Comparison of ENCODE assay signal across 8 mouse cellular contexts in the genomic region with DNA sequence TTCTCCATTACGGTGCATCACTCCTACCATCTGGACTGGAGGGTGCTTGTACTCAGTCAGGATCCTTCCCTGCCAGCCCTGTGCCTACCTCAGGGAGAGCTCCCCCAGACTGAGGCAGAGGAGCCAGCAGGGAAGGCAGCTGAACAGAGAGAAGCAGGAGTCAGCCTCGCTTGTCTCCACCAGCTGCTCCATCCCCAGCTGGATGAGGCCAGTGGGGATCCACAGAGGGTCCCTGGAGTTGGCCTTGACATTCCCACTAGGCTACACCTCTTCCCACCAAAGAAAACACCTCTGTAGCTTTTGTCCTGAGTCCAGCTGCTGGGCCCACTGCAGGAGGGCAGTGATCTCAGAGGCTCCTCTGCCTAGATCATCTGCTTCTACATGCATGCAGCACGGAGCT. TPM values are rescaled to one million over a fixed set of nuclear protein-coding genes. Genes with fewer than 3 reads are reported as not detected.
DNase-seq lines count a peak whose midpoint lies in the region; ATAC-seq and TF ChIP-seq lines count a peak whose summit lies in the region.

No protein-coding gene starts in this region.

- H3K27me3 ChIP-seq in heart, embryonic 13.5 days (replicated peaks), result no peaks in the 10 kb centered on the region
- H3K27me3 ChIP-seq in hindbrain, embryonic 10.5 days (ENCODE audit: insufficient read depth, poor library complexity, severe bottlenecking), result no peaks in the 10 kb centered on the region
- H3K27me3 ChIP-seq in megakaryocyte, embryonic 14.5 days (replicated peaks), result no peaks in the 10 kb centered on the region

- H3K4me1 ChIP-seq in heart, embryonic 13.5 days, result peaks cover 92% of the 10 kb centered on the region
- peaks cover 14% of the 10 kb centered on the region for H3K4me1 ChIP-seq in bone marrow, adult 2 months (ENCODE audit: control insufficient read depth, insufficient read depth, low read length)
- H3K4me1 ChIP-seq in hindbrain, embryonic 10.5 days (replicated peaks), result peaks cover 64% of the 10 kb centered on the region
- peaks cover 85% of the 10 kb centered on the region for H3K4me1 ChIP-seq in megakaryocyte, embryonic 14.5 days

- intact Hi-C loops in heart, postnatal 10 days (cut with DNase I), result no loop called here

- H3K36me3 ChIP-seq in heart, embryonic 13.5 days, result peaks cover 66% of the 10 kb centered on the region
- H3K36me3 ChIP-seq in hindbrain, embryonic 10.5 days, result peaks cover 79% of the 10 kb centered on the region
- peaks cover 95% of the 10 kb centered on the region for H3K36me3 ChIP-seq in megakaryocyte, embryonic 14.5 days (replicated peaks; ENCODE audit: low read length)

- no peak for TF ChIP-seq CTCF in bone marrow, adult 2 months (IDR thresholded peaks at IDR 0.05; ENCODE audit: control insufficient read depth, insufficient read depth, low read length)

- ATAC-seq in heart, embryonic 13.5 days (ENCODE audit: extremely low read depth, insufficient number of reproducible peaks, low FRiP score, low TSS enrichment), result no peak

- no peak overlapping the region for H3K4me2 ChIP-seq in heart, embryonic 13.5 days

- H3K4me3 ChIP-seq in heart, embryonic 13.5 days, result no peak overlapping the region
- no peak overlapping the region for H3K4me3 ChIP-seq in bone marrow, adult 2 months (replicated peaks; ENCODE audit: control insufficient read depth, low read depth, low read length)
- 0 out of 2 replicates have a peak overlapping the region, but pooled peaks have one; percentile 11 for H3K4me3 ChIP-seq in hindbrain, embryonic 10.5 days
- H3K4me3 ChIP-seq in megakaryocyte, embryonic 14.5 days (replicated peaks), result peak overlapping the region; percentile 82

- no peaks in the 10 kb centered on the region for H3K9me3 ChIP-seq in heart, embryonic 13.5 days
- no peaks in the 10 kb centered on the region for H3K9me3 ChIP-seq in hindbrain, embryonic 10.5 days
- H3K9me3 ChIP-seq in megakaryocyte, embryonic 14.5 days, result no peaks in the 10 kb centered on the region

- WGBS in heart, embryonic 13.5 days, result 82% methylated on average over 3 of the region's 3 CpGs
- WGBS in bone marrow, adult 2 months, result 63% methylated on average over 3 of the region's 3 CpGs
- 79% methylated on average over 3 of the region's 3 CpGs for WGBS in hindbrain, embryonic 10.5 days

- no peak for TF ChIP-seq POLR2A in bone marrow, adult 2 months (IDR thresholded peaks at IDR 0.05; ENCODE audit: borderline replicate concordance, control insufficient read depth, low read depth, low read length)

- H3K9ac ChIP-seq in heart, embryonic 13.5 days, result peak overlapping the region; percentile 61

- no peak for DNase-seq in heart, postnatal 10 days
- no peak for DNase-seq in hindbrain, embryonic 10.5 days (ENCODE audit: low spot score)
- no peak for DNase-seq in embryo, embryonic 11 days
- no peak for DNase-seq in thymus, postnatal 10 days (ENCODE audit: low spot score in 2 of 2)
- no peak for DNase-seq in Muller cell, postnatal 12 days (ENCODE audit: inconsistent ontology term)

- H3K27ac ChIP-seq in heart, embryonic 13.5 days (replicated peaks), result peak overlapping the region; percentile 84
- H3K27ac ChIP-seq in bone marrow, adult 2 months (ENCODE audit: control insufficient read depth, insufficient read depth, low read depth, low read length, poor library complexity), result peak overlapping the region; percentile 44
- peak overlapping the region; percentile 99 for H3K27ac ChIP-seq in hindbrain, embryonic 10.5 days

RNA-seq across cellular contexts. Expression of gene Gnai2, which starts 10.2 kb away (rescaled TPM):
- 387 and 392 TPM in 2 replicates for polyA plus RNA-seq in heart, embryonic 13.5 days (2015; fragmentation: Nextera tagmentation; extraction: Ambion mirVana)
- 100 to 1,000 TPM; 422 to 478 TPM for total RNA-seq in heart, postnatal 10 days (2021)
- polyA plus RNA-seq in bone marrow, adult 2 months (2011; ENCODE audit: insufficient read depth, insufficient read length, low replicate concordance, missing spikeins), result 198 and 273 TPM in 2 replicates
- polyA plus RNA-seq in hindbrain, embryonic 10.5 days (2016; fragmentation: Nextera tagmentation; extraction: Ambion mirVana), result 554 and 640 TPM in 2 replicates
- 1,319 and 1,886 TPM in 2 replicates for polyA plus RNA-seq in megakaryocyte, embryonic 14.5 days (2012; ENCODE audit: insufficient read depth, low replicate concordance)

RNA-seq across cellular contexts. Expression of gene Sema3b, which starts 15.9 kb away (rescaled TPM):
- 9.9 and 11.8 TPM in 2 replicates for polyA plus RNA-seq in heart, embryonic 13.5 days (2015; fragmentation: Nextera tagmentation; extraction: Ambion mirVana)
- 10 to 100 TPM; 15.4 to 17.3 TPM for total RNA-seq in heart, postnatal 10 days (2021)
- 2.1 TPM in 1 of 2 replicates, not detected in the other for polyA plus RNA-seq in bone marrow, adult 2 months (2011; ENCODE audit: insufficient read depth, insufficient read length, low replicate concordance, missing spikeins)
- polyA plus RNA-seq in hindbrain, embryonic 10.5 days (2016; fragmentation: Nextera tagmentation; extraction: Ambion mirVana), result 3.9 and 5.2 TPM in 2 replicates
- polyA plus RNA-seq in megakaryocyte, embryonic 14.5 days (2012; ENCODE audit: insufficient read depth, low replicate concordance), result not detected in 2 replicates

RNA-seq across cellular contexts. Expression of gene Ifrd2, which starts 37.5 kb away (rescaled TPM):
- polyA plus RNA-seq in heart, embryonic 13.5 days (2015; fragmentation: Nextera tagmentation; extraction: Ambion mirVana), result 35.7 and 41.3 TPM in 2 replicates
- total RNA-seq in heart, postnatal 10 days (2021), result 10 to 100 TPM; 36.9 to 40.7 TPM
- 172 and 173 TPM in 2 replicates for polyA plus RNA-seq in bone marrow, adult 2 months (2011; ENCODE audit: insufficient read depth, insufficient read length, low replicate concordance, missing spikeins)
- 41.1 and 54.1 TPM in 2 replicates for polyA plus RNA-seq in hindbrain, embryonic 10.5 days (2016; fragmentation: Nextera tagmentation; extraction: Ambion mirVana)
- 32.1 and 34.9 TPM in 2 replicates for polyA plus RNA-seq in megakaryocyte, embryonic 14.5 days (2012; ENCODE audit: insufficient read depth, low replicate concordance)

RNA-seq across cellular contexts. Expression of gene Hyal3, which starts 44.3 kb away (rescaled TPM):
- 0.48 and 0.68 TPM in 2 replicates for polyA plus RNA-seq in heart, embryonic 13.5 days (2015; fragmentation: Nextera tagmentation; extraction: Ambion mirVana)
- total RNA-seq in heart, postnatal 10 days (2021), result under 1 TPM; 0.41 to 0.79 TPM
- 2.8 TPM in 1 of 2 replicates, not detected in the other for polyA plus RNA-seq in bone marrow, adult 2 months (2011; ENCODE audit: insufficient read depth, insufficient read length, low replicate concordance, missing spikeins)
- polyA plus RNA-seq in hindbrain, embryonic 10.5 days (2016; fragmentation: Nextera tagmentation; extraction: Ambion mirVana), result 0.41 and 0.77 TPM in 2 replicates
- 0.31 TPM in 1 of 2 replicates, not detected in the other for polyA plus RNA-seq in megakaryocyte, embryonic 14.5 days (2012; ENCODE audit: insufficient read depth, low replicate concordance)

RNA-seq across cellular contexts. Expression of gene Slc38a3, which starts 44.4 kb away (rescaled TPM):
- polyA plus RNA-seq in heart, embryonic 13.5 days (2015; fragmentation: Nextera tagmentation; extraction: Ambion mirVana), result 2.8 and 2.9 TPM in 2 replicates
- total RNA-seq in heart, postnatal 10 days (2021), result 10 to 100 TPM; 20.5 to 22.6 TPM
- 1.8 and 4.7 TPM in 2 replicates for polyA plus RNA-seq in bone marrow, adult 2 months (2011; ENCODE audit: insufficient read depth, insufficient read length, low replicate concordance, missing spikeins)
- polyA plus RNA-seq in hindbrain, embryonic 10.5 days (2016; fragmentation: Nextera tagmentation; extraction: Ambion mirVana), result 6.4 and 7.2 TPM in 2 replicates
- not detected in 2 replicates for polyA plus RNA-seq in megakaryocyte, embryonic 14.5 days (2012; ENCODE audit: insufficient read depth, low replicate concordance)

Comparison
In these comparisons a context has a peak if more than half of its experiments do, and no peak if none do; other contexts are left out.
1. H3K27ac ChIP-seq: peak in every context shown above with its lines; median percentile 99 in hindbrain, embryonic 10.5 days; 84 in heart, embryonic 13.5 days; 44 in bone marrow, adult 2 months.
2. H3K4me3 ChIP-seq: peak in hindbrain, embryonic 10.5 days (single experiment) and megakaryocyte, embryonic 14.5 days (single experiment); none in heart, embryonic 13.5 days (single experiment) and bone marrow, adult 2 months (single experiment).